Mouse (Mus musculus) embryo, embryonic 11 days (tissue): ENCODE results near the gene Zfp54.
"Not testable (repeated sequence)": the region's sequence is repeated elsewhere in the genome, so short reads cannot be mapped to it uniquely, and the experiment has no call there.

Source experiments
- DNase-seq: peaks from one replicate; pipeline ENCODE4 v3.0.0-alpha.2; 2015

Zfp54 gene

DNA sequence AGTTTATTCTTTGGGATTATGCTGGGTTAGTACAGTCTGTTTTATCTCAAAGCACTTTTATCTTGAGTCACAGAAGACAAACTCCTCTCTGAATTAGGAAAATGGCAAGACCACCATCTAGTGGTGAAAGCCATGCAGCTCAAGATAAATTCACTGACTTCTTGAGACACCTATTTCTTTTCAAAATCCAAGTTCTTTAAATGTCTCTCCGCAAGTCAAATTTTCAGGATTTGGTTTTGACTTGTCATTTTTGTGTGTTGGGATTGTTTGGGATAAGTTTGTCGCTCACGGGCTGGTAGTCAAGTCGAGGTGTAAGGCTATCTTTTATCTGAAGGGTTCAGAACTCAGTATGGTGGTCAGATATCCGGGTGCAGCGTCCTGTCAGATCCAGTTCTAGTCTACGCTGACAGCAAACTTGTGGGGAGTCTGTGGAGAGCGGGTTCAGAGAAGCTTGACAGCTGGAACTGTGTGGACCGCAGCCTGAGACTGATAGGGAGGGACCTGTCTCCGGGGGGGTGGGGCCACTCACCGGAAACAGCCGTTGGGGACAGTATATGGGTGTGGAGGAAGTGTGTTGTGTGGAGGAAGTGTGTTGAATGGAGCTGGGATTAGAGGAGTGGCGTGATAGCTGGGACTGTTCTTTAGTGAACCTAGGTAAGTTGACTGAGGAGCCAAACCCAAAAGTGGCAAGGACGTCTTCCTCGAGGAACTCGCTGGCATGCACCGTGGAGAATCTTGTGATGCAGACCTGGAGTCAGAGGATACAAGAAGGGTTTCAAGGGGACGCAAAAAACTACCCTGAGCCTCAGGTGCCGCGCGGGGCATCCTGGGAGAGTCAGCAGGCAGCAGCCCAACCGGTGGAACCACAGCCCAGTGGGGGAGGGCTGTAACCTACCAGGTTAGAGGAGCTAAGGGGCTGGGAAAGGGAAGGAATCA is at the start of gene Zfp54:
Zfp54 (plus strand) TSS at position 564 of the 936 bp plus-strand sequence.
- peak; percentile 71 for DNase-seq

DNA sequence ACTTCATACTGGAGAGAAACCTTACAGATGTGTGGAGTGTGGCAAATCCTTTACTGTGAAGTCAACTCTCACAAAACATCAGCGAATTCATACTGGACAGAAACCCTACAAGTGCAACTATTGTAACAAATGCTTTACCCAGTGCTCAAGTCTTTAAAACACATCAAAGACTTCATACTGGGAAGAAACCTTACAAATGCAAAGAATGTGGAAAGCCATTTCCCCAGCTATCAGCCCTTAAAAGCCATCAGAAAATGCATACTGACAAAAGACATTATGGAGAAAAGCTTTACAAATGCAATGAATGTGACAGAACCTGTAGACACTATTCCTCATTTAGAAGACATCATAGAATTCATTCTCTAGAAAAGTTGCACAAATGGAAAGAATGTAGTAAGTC is 47.7 kb upstream of the Zfp54 start:
- DNase-seq = no peak

DNA sequence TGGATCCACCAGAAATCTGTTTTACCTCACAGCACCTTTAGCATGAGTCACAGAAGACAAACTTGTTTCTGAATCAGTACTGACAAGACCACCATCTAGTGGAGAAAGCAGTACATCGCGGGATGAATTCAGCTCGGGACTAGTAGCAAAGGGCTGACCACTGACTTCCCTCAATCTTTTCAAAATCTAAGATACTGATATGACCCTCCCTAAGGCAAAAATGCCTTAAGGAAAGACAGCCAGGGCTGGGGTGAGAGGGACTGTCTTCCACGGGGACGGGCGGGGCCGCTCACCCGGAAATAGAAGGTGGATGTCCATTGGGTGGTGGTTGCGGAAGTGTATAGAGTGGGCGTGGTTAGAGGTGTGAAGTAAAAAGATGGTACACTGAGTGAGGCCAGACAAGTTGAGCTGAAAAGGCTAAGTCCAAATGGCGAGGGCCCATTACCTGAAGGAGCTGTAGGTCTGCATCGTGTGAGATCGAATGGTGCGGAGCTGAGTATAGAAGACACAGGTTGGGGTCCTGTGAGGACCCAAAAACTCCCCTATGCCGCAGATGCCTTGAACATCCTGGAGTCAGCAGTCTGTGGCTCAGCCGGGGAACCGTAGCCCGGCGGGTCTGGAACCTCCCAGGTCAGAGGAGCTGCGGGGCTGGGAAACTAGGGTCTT is 39.5 kb upstream of the Zfp54 start, which contains the start of gene Zfp677:
Zfp677 (plus strand) TSS at position 358 of the 666 bp plus-strand sequence.
- DNase-seq = peak; percentile 76

DNA sequence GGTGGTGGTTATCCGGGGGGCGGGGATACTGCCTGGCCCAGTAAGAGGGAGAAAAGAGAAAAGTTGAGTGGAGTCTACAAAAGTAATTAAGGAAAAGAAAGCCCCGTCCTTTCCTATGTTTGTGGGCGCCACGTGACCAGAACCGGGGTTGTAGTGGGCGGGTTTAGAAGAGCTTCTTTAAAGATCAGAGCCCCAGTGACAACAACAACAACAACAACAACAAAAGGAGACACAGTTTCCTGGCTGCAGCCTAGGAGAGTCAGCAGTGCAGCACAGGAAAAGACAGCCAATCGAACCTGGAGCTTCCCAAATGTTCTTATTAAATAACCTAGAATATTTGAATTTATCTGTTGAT is 39.0 kb upstream of the Zfp54 start:
- no peak for DNase-seq

DNA sequence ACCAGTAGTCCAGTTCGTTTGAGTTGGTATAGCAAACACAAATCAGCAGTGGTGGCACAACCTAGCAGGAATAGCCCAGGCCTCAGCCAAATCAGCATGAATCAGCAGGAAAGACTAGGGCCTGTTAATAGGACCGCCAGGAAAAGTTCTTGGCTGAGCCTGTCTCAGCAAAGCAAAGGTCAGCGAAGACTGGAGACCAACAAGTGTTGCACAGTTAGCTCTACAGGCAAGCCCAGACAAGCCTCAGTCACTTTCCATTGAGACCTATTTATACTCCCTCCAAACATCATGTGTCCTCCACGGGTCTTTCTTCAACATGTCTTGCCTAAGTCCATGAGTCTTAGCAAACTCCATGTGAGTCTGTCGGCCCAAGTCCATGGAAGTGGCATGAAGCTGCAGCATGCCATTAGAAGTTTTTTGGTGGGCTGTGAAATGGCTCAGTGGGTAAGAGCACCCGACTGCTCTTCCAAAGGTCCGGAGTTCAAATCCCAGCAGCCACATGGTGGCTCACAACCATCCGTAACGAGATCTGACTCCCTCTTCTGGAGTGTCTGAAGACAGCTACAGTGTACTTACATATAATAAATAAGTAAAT is 15.9 kb downstream of the Zfp54 start:
- DNase-seq = not testable (repeated sequence)

DNA sequence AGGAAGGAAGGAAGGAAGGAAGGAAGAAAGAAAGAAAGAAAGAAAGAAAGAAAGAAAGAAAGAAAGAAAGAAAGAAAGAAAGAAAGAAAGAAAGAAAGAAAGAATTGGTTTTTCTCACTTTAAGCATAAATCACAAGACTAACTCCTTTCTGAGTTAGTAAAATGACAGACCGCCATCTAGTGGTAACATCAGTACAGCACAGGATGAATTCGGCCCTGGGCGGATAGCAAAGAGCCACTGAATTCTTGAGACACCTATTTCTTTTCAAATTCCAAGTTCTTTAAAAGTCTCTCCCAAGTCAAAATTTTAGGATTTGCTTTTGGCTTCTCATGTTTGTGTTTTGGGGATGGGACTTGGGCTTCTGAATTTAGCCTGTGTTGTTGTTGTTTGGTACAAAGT is 26.6 kb downstream of the Zfp54 start:
- DNase-seq = peak; percentile 84

DNA sequence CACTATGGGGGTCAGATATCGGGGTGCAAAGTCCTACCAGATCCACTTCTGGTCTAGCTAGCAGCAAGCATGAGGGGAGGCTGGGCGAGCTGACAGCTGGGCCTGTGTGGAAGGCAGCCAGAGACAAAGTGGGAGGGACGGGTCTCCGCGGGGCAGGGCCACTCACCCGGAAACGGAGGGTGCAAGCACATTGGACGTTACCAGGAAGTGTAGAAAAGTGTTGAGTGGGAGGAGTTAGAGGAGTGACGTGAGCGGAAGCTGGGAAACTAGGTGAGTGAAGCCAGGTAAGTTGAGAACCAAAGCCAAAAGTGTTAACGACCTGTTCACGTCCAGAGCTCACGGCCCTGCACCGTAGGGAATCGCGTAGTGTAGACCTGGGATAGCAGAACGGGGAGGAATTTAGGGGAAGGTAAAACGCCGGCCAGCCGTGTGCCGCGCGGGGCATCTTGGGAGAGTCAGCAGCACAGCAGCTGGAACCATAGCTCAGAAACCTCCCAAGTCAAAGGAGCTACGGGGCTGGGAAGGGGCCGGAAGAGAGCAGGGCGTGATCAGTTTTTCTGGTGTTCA is 27.2 kb downstream of the Zfp54 start, which contains the start of gene Zfp51:
Zfp51 (plus strand) TSS at position 237 of the 567 bp plus-strand sequence.
- DNase-seq = peak; percentile 90

DNA sequence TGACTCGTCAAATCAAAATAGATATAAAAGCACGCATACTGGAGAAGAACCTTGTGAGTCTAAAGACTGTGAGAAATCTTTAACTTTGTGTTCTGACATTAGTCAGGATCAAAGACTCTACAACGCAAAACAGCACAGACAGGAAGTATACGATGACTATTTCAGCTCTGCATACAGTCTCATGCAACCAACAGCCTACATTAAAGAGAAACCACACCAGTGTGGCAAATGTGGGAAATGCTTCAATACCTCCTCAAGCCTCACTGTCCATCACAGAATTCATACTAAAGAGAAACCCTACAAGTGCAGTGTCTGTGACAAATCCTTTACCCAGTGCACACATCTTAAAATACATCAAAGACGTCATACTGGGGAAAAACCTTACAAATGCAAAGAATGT is 40.5 kb downstream of the Zfp54 start:
- no peak for DNase-seq

DNA sequence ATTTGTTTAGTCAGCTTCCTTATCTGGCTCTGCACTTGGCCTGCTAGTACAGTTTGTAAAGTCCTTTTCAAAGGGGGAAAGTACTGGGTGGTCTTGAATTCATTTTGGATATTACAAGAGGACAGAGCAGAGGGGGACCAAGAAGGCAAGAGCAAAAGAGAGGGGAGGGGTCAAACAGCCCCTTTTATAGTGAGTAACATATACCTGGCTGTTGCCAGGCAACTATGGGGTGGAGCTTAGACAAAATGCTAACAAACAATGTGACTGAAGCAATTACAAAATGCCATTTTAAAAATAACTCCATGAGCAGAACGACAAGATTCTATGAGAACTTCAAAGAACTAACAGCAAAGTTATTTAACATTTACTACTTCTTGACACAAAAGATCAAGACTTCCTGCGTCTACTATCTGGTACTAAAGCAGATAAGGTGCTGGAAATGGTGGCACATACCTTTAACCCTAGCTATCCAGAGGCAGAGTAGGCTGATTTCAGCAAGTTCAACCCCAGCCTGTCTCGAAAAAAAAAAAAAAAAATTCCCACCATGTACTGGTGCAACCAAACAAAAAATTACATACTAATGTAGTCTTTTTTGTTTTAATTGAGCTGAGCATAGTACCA is 49.1 kb downstream of the Zfp54 start:
- DNase-seq = no peak

DNA sequence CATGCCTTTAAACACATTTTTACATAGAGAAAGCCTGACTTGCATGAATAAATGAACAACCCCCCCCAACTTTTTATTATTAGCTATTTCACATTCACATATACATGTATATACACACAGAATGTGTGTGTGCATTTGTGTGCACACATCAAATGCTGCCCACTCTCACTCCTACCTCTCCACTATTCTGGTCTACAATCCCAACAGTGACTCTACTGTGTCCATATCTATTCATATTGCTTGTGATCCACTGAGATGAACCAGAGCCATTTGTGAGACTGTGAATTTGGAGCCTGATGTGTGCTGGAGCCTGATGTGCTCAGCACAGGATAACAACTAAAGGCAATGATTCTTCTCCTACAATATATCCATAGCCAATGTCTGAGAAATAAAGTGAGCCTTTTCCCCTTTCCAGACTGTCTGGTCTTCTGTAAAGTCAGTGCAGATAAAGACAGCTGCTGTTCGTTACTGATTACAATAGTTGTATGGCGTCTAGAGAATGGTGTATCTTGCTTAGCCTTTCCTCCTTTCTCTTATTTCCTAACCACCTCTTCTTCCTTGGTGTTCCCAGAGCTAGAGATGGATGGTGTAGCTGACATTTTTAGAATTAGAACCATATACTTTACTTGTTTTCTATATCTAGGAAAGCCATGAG is 49.8 kb downstream of the Zfp54 start:
- no peak for DNase-seq

DNA sequence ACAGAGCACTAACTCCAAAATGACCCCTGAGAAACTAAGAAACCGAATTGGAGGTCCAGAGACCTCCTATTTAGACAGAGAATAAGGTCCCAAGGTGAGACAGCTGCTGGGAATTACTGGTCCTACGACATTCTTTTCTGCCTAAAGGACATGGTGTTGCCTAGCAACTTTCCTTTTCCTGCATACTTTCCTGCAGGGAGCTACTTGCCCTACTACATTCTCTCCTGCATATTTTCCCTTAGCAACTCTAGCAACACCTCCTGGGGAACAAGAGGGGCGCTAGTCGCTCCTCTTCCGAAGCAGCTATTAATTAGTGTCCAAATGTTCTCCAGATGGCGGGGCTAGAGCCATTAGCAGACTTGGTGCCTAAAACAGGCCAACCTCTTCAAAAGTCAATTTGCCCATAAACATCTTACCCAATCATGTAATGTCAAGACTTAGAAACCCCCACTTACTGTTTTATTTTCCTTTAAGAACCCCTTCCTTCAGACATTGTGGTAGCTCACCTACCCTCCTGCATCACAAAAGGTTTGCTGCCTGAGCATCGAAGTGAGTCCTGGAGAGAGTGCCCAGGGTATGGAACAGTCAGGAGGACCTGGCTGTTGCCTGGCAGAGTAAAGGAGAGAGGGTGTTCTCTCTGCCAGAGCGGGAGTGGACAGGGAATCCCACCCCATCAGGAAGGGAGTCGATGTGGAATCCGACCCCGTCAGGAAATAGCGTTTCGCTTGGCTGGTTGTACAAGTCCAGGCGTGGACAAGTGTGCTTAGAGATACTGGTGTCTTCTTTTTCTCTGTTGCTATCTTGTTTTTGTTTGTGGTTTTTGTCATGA is 50.5 kb downstream of the Zfp54 start:
- peak; percentile 62 for DNase-seq

DNA sequence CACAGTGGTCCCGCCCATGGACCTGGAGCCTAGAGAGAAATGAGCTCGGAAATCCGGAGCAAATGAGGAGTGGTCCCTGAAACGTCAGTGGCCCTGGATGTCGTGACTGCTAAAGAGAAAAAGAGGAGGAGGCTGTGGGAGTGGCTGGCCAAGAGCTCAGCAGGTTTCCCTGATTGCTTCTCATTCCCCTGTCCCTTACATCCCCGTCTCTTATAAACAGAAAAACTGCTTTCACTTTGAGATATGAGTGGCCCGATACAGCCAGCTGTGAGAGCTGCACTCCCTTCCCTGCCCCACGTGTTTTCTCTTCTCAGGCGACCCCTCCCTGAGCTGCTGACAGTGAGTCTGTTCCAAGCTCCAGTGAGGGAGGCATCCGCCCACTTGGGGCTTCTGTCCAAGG is 51.7 kb downstream of the Zfp54 start:
- not testable (repeated sequence) for DNase-seq

DNA sequence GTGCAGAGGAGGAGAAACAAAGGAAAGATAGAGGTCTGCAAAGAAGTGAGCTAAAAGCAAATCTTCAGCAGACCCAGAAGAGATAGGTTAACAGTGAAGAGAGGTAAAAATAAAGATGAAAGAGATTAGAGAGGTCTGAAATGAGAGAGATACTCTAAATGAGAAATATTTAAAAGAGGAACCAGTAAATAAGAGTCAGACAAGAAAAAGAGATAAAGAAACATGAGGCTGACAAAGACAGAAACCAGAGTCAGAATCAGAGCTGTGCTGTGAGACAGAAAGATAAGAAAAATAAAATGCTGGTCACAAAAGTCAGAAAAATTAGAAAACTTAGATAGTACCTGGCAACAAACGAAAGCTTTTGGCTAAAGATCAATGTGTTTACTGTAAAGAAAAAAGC is 52.3 kb downstream of the Zfp54 start:
- not testable (repeated sequence) for DNase-seq

DNA sequence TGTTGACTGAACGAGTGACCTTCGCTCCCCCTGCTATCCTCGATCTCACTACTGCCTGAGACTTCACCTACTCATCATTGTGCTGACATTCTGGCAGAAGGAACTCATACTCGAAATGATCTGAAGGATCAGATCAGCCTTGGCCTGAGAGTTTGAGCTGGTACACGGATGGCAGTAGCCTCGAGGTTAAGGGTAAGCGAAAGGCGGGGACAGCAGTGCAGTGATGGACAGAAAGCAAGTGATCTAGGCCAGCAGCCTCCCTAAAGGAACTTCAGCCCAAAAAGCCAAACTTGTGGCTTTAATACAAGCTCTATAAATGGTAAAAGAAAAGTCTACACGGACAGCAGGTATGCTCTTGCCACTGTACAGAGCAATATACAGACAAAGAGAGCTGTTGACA is 53.3 kb downstream of the Zfp54 start:
- not testable (repeated sequence) for DNase-seq

DNA sequence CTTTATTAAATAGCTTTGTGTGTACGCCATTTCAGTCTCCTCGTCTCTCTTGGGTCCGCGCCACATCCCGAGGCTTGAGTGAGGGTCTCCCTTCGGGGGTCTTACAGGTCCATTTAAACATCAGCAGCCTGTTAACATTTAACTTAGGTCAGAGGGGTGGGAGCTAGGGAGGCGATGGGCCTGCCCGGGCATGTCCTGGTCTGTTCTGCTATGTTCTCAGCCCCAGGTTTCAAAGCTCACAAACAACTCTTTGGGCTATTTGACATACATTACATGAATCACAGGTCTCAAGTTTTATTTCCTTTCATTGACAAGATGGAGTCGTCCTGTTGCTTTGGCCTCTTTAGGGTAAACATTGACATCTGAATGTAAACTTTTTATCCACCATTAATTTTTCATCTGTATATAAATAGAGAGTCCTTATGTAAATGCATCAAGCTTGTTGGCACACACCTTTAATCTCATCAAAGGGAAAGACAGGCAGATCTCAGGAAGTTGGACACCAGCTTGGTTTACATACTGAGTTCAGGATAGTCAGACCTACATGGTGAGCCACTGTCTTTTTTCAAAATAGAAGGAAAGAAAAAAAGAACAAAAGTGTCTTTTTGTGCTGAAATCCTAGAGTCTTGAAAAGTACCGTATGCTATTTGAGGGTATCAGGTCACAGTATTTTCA is 55.2 kb downstream of the Zfp54 start:
- DNase-seq = not testable (repeated sequence)
